Mouse (Mus musculus) embryonic fibroblast, embryonic 13.5 days (primary cell): ENCODE measurements around the gene Ppid.

Experiments
- CTCF ChIP-seq: IDR thresholded peaks from 2 replicates; pipeline ENCODE4 v1.5.1; 2011; ENCODE audit warnings: mild to moderate bottlenecking, control low read depth, low read length, moderate library complexity, borderline replicate concordance; ENCODE audit not compliant: insufficient read depth
- POLR2A ChIP-seq: IDR thresholded peaks from 2 replicates; pipeline ENCODE4 v1.6.1; 2011; ENCODE audit warnings: low read depth, mild to moderate bottlenecking, control low read depth, low read length, moderate library complexity

DNA sequence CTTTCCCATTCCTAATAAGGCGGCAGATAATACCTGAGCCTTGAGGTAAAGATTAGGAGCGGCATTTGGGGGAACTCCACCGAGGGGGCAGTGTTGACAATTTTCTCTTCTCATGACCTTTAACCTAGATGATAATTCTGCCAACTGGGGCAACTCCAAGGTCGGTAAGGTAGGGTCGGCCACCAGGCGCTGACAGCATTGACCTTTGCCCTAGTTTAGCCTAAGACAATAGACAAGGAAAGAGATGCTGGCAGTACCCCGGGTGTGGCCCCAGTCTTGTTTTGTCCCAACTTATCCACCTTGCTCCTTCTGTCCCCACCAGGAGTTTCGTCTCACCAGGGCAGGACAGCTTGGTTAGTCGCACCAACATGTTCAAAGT, 37.0 kb downstream of the Ppid start:
- TF ChIP-seq CTCF: no peak
- no peak for TF ChIP-seq POLR2A
